Mouse (Mus musculus) limb, embryonic 11.5 days (tissue): Measurements from ENCODE around the gene Ptf1a. TPM values are rescaled to one million over a fixed set of nuclear protein-coding genes. Genes with fewer than 3 reads are reported as not detected.

Source experiments
- ATAC-seq: fragments of 200-750 bp; cut with Nextera tagmentation; 2 replicates; pipeline ENCODE4 v1.8.0; 2017; ENCODE audit warnings: low read depth; ENCODE audit not compliant: insufficient number of reproducible peaks, low FRiP score, low TSS enrichment
- DNase-seq: peaks from one replicate; pipeline ENCODE4 v3.0.0-alpha.2; 2015; ENCODE audit warnings: low spot score
- H3K27ac ChIP-seq: fragments of 300-500 bp; sonication (generic); replicated peaks from 2 replicates; pipeline ENCODE4 v1.5.1; 2014; ENCODE audit warnings: low read depth, mild to moderate bottlenecking, low read length
- H3K27me3 ChIP-seq: fragments of 300-500 bp; sonication (generic); 2 replicates; pipeline ENCODE4 v1.6.1; 2014; ENCODE audit warnings: mild to moderate bottlenecking, low read length, mixed read lengths; ENCODE audit not compliant: control insufficient read depth, insufficient read depth
- H3K36me3 ChIP-seq: fragments of 300-500 bp; sonication (generic); 2 replicates; pipeline ENCODE4 v1.6.1; 2014; ENCODE audit warnings: mild to moderate bottlenecking, low read length, moderate library complexity, mixed read lengths; ENCODE audit not compliant: control insufficient read depth, insufficient read depth
- H3K4me1 ChIP-seq: fragments of 300-500 bp; sonication (generic); 2 replicates; pipeline ENCODE4 v1.6.1; 2014; ENCODE audit warnings: low read length, mixed read lengths; ENCODE audit not compliant: control insufficient read depth, insufficient read depth
- H3K4me2 ChIP-seq: fragments of 300-500 bp; sonication (generic); 2 replicates; pipeline ENCODE4 v1.6.1; 2014; ENCODE audit warnings: low read depth, mild to moderate bottlenecking, moderate library complexity; ENCODE audit not compliant: severe bottlenecking
- H3K4me3 ChIP-seq: fragments of 300-500 bp; sonication (generic); 2 replicates; pipeline ENCODE4 v1.5.1; 2014; ENCODE audit warnings: low read depth, low read length
- H3K9ac ChIP-seq: fragments of 300-500 bp; sonication (generic); 2 replicates; pipeline ENCODE4 v1.6.1; 2014; ENCODE audit warnings: mild to moderate bottlenecking, low read length
- H3K9me3 ChIP-seq: fragments of 300-500 bp; sonication (generic); 2 replicates; pipeline ENCODE4 v1.6.1; 2016; ENCODE audit warnings: low read length; ENCODE audit not compliant: control insufficient read depth
- WGBS: fragments of 180-500 bp; shearing (Covaris S2); extraction: QIAGEN DNeasy Blood & Tissue Kit; methylation state at CpG from one replicate; pipeline ENCODE4 v1.1.7; 2014; 5-methylcytosine and 5-hydroxymethylcytosine counted together
- polyA plus RNA-seq: library from polyadenylated mRNA; unstranded; fragments of >200 nt; fragmentation: Nextera tagmentation; extraction: Ambion mirVana; gene quantifications from 2 replicates; pipeline ENCODE4 v1.2.1, GENCODE M21; 2014

Ptf1a gene
- polyA plus RNA-seq, 1 experiment from 2014 or later = not detected

DNA sequence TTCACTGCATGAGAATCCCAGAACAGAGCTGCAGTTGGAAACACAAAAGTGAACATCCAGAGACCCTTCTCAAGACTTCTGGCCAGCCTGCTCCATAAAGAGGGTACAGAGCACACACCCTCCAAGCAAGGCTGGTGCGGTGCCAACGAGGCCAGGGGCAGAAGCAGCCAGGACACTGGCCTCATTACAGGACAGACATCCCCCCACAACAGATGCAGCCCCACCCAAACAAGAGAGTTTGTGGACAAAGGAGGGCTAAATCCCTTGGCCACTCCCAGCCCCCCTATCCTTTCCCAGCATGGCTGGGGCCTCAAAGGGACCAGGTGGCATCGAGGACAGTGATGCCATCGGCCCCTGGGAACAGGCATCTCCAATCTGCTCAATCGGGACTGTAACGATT is 22.4 kb upstream of the Ptf1a start:
- ATAC-seq = no peak
- Histone ChIP-seq H3K9ac (no peak overlapping the region), H3K4me1 (no peaks in the 10 kb centered on the region), H3K27me3 (0 out of 2 replicates have a peak, but pooled peaks cover 5% of the 10 kb centered on the region), H3K27ac (no peak overlapping the region), H3K4me2 (no peak overlapping the region), H3K4me3 (no peak overlapping the region), H3K9me3 (no peaks in the 10 kb centered on the region), H3K36me3 (no peaks in the 10 kb centered on the region)
- 84% methylated on average over 6 of the region's 6 CpGs for WGBS
- DNase-seq = no peak

DNA sequence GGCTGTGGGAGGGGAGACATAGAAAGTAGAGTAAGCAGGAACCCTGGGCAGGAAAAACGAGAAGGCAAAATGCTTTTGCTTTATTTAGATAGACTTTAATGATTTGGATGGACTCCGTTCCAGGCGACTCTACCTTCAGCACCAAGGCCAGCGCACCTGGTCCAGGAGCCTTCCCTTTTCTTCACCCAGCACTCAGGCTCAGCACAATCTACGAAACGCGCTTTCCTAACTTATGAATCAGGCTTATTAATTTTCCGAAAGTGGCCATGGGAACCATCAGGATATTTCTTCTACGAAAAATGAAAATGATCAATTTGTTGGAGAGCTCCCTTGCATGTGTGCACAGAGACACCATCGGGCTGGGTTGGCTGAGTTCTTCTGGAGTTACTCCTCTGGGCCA is 16.4 kb upstream of the Ptf1a start:
- H3K9me3 ChIP-seq = no peaks in the 10 kb centered on the region
- 0 out of 2 replicates have a peak, but pooled peaks cover 5% of the 10 kb centered on the region for H3K4me1 ChIP-seq
- H3K27ac ChIP-seq = no peak overlapping the region
- H3K4me2 ChIP-seq = no peak overlapping the region
- peak; percentile 47; the same call in 1 of the 2 replicates for ATAC-seq
- no peaks in the 10 kb centered on the region for H3K36me3 ChIP-seq
- peak; percentile 89 for DNase-seq
- H3K27me3 ChIP-seq = peaks cover 52% of the 10 kb centered on the region
- no peak overlapping the region for H3K4me3 ChIP-seq
- under 1% methylated on average over 10 of the region's 10 CpGs for WGBS
- H3K9ac ChIP-seq = no peak overlapping the region

DNA sequence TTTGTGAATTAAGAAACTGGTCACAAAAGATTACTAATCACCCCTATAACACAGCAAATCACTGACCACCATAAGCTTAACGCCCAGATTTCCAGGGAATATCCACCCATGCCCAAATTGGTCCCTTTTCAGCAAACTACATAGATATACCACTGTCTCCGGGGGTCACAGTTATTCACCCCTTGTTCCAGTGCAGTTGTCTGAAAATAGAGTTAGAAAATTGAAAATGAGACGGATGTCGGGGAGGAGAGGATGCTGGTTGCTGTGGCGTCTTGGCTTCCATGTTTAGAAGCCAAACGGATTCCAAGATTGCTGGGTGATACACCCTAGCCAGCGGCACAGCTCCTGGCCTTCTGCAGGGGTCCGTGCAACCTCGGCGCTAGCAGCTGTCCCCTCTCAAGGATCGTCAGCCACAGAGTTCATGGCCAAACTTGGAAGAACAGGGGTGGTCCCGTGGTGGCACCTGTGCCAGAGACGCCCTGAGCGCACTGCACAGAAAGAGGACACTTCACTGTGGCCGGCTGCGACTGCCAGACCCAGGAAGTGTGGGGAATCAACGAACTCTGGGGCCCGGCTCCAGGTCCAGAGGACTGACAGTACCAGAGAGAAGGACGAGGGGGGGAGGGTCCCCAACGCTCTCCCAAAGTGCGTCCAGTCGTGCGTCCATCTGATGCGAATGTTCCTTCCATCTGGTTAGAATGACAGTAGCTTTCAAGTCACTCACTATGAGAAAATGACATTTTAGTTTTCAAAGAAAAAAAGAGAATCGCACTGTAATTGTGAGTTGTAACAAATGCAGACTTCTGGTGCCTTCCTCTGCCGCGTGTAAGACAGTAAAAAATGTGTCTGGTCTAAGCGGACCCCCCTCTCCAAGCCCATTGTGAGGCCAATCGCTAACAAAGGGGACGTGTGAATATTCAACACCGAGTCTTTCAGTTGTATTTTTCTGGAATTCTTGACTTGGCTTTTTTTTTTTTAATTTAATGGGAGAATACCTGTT is 15.5 kb upstream of the Ptf1a start:
- no peak overlapping the region for H3K27ac ChIP-seq
- H3K4me1 ChIP-seq = 0 out of 2 replicates have a peak, but pooled peaks cover 5% of the 10 kb centered on the region
- no peak overlapping the region for H3K9ac ChIP-seq
- DNase-seq = no peak
- H3K9me3 ChIP-seq = no peaks in the 10 kb centered on the region
- WGBS = 3% methylated on average over 31 of the region's 31 CpGs
- H3K4me2 ChIP-seq = no peak overlapping the region
- no peaks in the 10 kb centered on the region for H3K36me3 ChIP-seq
- peaks cover 54% of the 10 kb centered on the region for H3K27me3 ChIP-seq
- no peak for ATAC-seq
- no peak overlapping the region for H3K4me3 ChIP-seq

GRCm38 (mm10) chr2:19430746-19431145 is 14.7 kb upstream of the Ptf1a start:
- 0 out of 2 replicates have a peak overlapping the region, but pooled peaks have one; percentile 3 for H3K4me3 ChIP-seq
- 0 out of 2 replicates have a peak overlapping the region, but pooled peaks have one; percentile 0 for H3K4me2 ChIP-seq
- DNase-seq (peak; percentile 36), ATAC-seq (no peak)
- H3K9me3 ChIP-seq = no peaks in the 10 kb centered on the region
- no peak overlapping the region for H3K9ac ChIP-seq
- H3K36me3 ChIP-seq = no peaks in the 10 kb centered on the region
- H3K27ac ChIP-seq = no peak overlapping the region
- WGBS = under 1% methylated on average over 33 of the region's 33 CpGs
- peaks cover 54% of the 10 kb centered on the region for H3K27me3 ChIP-seq
- H3K4me1 ChIP-seq = 0 out of 2 replicates have a peak, but pooled peaks cover 5% of the 10 kb centered on the region

DNA sequence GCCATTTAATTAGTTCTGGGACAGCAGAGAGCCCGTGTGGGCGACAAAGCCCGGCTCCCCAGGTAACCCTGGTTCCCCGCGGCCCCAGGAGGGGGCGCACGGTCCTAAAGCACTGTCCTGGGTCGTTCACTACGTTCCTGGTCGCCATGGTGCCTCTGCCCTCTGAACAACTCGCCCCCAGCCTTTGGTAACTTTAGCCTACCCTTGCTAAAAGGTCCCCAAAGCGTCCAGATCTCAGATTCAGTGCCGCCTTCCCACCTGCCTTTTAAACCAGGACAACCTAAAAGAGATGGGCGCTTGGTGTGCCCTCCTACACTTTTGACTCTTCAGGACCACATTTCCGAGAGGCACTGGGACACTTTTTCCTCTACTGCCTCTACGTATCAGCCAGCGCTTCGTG is 14.3 kb upstream of the Ptf1a start:
- under 1% methylated on average over 18 of the region's 18 CpGs for WGBS
- H3K27me3 ChIP-seq = peaks cover 54% of the 10 kb centered on the region
- ATAC-seq (no peak), DNase-seq (peak; percentile 60)
- no peak overlapping the region for H3K9ac ChIP-seq
- H3K4me2 ChIP-seq = 0 out of 2 replicates have a peak overlapping the region, but pooled peaks have one; percentile 0
- H3K4me3 ChIP-seq = 0 out of 2 replicates have a peak overlapping the region, but pooled peaks have one; percentile 3
- H3K4me1 ChIP-seq = 0 out of 2 replicates have a peak, but pooled peaks cover 5% of the 10 kb centered on the region
- H3K36me3 ChIP-seq = no peaks in the 10 kb centered on the region
- no peaks in the 10 kb centered on the region for H3K9me3 ChIP-seq
- H3K27ac ChIP-seq = no peak overlapping the region

- no peak overlapping the region for H3K4me3 ChIP-seq
- DNase-seq (no peak), ATAC-seq (0 out of 2 replicates have a peak, but pooled peaks have one; percentile 35)
- H3K4me1 ChIP-seq = 0 out of 2 replicates have a peak, but pooled peaks cover 5% of the 10 kb centered on the region
- H3K27me3 ChIP-seq = peaks cover 52% of the 10 kb centered on the region
- no peak overlapping the region for H3K9ac ChIP-seq
- no peaks in the 10 kb centered on the region for H3K9me3 ChIP-seq
- WGBS = 3% methylated on average over 41 of the region's 41 CpGs
- no peak overlapping the region for H3K27ac ChIP-seq
- H3K4me2 ChIP-seq = no peak overlapping the region
- H3K36me3 ChIP-seq = no peaks in the 10 kb centered on the region
These were observed 13.7 kb upstream of the Ptf1a start for GRCm38 (mm10) chr2:19431614-19432323.

DNA sequence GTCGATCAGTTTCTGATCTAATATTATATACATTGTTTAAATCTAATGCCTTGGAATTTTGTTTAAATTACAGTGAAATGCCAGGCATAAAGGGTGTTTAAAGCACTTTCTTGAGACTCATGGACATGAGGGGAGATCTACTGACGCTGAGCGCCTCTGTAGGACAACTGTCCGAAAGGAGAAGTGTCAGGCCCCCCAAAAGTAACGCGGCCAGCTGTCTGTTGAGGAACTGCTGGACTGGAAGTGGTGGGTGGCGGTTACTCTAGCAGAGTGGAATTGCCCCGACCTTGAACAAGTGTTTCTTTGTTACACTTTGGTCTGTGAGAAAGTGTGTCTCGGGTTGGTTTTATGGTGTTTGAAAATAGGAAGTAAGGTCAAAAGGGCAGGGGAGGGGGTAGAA is 1.1 kb upstream of the Ptf1a start:
- no peak overlapping the region for H3K4me2 ChIP-seq
- ATAC-seq (no peak), DNase-seq (no peak)
- H3K4me1 ChIP-seq = peaks cover 12% of the 10 kb centered on the region; the same call in 1 of the 2 replicates
- peaks cover 79% of the 10 kb centered on the region for H3K27me3 ChIP-seq
- no peak overlapping the region for H3K4me3 ChIP-seq
- no peak overlapping the region for H3K9ac ChIP-seq
- no peaks in the 10 kb centered on the region for H3K36me3 ChIP-seq
- no peaks in the 10 kb centered on the region for H3K9me3 ChIP-seq
- H3K27ac ChIP-seq = no peak overlapping the region
- WGBS = 1% methylated on average over 9 of the region's 9 CpGs

DNA sequence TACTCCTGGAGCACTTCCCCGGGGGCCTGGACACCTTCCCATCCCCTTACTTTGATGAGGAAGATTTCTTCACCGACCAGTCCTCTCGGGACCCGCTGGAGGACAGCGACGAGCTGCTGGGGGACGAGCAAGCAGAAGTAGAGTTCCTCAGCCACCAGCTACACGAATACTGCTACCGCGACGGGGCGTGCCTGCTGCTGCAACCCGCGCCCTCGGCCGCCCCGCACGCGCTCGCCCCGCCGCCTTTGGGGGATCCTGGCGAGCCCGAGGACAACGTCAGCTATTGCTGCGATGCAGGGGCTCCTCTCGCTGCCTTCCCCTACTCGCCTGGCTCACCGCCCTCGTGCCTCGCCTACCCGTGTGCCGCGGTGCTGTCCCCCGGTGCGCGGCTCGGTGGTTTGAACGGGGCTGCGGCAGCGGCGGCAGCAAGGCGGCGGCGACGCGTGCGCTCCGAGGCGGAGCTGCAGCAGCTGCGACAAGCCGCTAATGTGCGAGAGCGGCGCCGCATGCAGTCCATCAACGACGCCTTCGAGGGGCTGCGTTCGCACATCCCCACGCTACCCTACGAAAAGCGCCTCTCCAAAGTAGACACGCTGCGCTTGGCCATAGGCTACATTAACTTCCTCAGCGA is 523 bp downstream of the Ptf1a start:
- no peak for ATAC-seq
- peaks cover 12% of the 10 kb centered on the region; the same call in 1 of the 2 replicates for H3K4me1 ChIP-seq
- peaks cover 93% of the 10 kb centered on the region for H3K27me3 ChIP-seq
- WGBS = under 1% methylated on average over 67 of the region's 67 CpGs
- H3K4me3 ChIP-seq = peak overlapping the region; percentile 27
- H3K9ac ChIP-seq = no peak overlapping the region
- no peaks in the 10 kb centered on the region for H3K9me3 ChIP-seq
- no peak overlapping the region for H3K27ac ChIP-seq
- peak overlapping the region; percentile 19 for H3K4me2 ChIP-seq
- DNase-seq = peak; percentile 55
- no peaks in the 10 kb centered on the region for H3K36me3 ChIP-seq
